Mouse (Mus musculus) c-Kit-positive CD71-negative TER-119-negative erythroid progenitor cells, embryonic 14.5 days (primary cell): ENCODE data around the gene Prss12.

Experiments
- DNase-seq: peaks from one replicate; pipeline ENCODE4 v3.0.0-alpha.2; 2013; ENCODE audit warnings: low read depth

Prss12 gene

DNA sequence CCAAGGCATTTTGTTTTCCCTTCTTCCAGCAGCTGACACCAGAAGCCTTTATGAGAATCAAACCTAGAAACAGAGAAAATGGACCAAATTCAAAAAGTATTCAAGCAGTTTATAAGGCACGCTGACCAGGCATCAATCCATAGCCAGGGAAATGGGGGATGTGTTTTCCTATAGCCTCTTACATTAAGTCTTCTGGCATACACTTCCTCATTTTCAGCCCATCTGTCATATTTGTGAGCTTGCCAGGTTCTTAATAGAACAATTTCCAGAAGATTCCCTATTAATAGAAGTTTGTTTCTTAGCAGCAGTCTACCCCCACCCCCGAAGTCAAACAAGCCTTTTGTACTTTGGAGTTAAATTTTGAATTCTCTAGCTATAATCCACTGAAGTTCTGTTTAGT, 84.4 kb downstream of the Prss12 start:
- no peak for DNase-seq

DNA sequence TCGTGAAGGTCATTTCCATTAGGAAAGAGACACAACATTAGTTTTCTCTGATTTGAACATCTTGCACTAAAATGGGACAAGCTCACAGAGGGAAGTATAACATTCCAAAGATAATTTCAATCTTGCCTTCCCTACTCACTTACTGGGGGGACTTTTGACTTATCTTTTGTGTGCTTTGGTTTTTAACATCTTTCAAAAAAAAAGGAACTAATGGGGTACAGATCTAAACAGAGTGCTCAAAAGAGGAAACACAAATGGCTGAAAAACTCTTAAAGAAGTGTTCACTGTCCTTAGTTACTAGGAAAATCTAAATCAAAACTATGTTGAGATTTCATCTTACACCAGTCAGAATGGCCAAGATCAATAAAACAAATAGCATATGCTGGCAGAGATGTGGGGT, 90.6 kb downstream of the Prss12 start:
- no peak for DNase-seq

DNA sequence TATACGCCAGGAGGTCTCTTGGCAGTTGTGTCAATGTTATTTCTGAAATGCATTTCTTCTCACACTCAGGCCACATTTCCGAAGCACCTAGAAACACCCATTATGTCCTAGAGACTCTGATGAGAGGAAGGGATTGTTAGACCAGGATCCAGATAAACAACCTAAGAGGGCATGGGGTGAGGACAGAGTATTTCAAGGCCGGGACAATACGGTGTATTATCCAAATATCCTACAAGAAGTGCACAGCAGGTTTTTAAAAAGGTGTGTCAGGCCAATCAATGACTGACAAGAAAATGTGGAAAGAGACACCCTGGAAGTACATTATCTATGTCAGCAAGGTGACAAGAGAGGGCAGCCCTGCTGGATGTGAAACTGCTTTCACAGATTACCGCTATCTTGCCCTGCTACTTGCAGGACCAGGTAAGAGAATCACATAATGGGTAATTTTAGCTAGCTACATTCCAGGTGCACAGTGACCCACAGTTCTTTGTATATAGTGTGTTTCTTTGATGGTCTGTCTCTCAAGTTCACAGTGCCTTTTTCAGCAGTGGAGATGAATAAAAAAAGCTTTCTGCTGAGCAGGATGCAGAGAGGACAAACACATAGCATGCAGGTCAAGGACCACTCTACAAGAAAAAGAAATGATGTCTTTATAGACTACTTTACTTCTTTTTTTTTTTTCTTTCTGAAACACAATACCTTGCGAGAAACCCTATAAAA, 97.0 kb downstream of the Prss12 start:
- DNase-seq = no peak

DNA sequence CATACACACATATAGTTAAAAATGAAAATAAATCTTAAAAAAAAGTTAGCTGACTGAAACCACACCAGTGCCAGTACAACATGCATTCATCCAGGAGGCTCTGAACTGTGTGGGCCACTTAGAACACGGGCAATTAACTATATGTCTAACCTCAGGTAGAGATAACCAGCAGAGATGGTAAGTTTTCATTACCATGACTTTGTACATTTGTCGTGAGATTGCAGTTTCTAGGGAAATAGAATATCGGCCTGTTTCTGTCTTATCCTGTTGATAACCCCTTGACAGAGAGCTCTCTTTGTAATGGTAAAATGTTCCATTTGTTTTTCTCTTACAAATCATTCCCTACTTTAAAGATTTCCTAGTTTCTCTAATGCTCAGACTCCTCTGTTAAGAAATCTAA, 103.8 kb downstream of the Prss12 start:
- no peak for DNase-seq

DNA sequence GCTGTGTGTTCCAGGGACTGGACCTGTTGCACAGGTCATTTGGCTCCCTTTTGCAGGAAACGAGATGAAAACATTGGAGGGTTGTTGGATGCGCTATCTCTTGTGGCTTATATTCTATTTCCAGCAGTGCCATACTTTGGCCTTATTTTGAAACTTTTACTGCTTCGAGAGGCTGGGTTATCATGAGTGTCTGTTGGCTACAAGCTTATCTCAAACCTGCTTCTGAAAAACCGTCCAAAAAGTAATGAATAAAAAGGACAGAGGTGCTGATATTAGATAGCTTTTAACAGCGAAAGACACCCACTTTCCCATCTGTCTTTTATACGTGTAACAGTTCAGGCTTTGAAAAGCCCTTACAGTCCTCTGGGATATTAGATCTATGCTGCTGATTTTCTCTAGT, 107.2 kb downstream of the Prss12 start:
- DNase-seq = no peak

DNA sequence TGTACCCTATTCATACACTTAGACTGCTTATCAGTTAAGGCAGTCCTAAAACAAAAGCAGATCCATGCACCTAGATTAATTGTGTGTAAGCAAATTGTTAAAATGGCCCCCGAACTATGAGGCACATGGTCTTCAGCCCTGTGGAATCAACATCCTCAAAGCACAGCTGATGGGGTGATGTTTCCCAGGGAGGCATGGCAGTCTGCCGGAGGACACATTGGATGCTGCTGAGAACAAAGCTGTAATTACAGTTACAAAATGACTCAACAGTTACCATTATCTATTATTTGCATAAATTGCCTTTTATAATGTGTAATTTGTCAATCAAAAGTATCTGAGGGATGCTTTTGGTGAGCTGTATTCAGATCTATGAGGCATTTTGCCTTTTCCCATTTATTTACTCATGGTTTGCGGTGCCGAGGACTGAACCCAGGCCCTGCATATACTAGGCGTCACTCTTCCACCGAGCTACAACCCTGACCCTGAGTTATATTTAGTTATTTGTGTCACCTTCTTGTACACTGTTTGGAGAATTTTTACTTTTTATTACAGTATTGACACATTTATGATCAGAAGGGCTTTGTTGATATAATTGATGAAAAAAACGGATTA, 108.6 kb downstream of the Prss12 start:
- no peak for DNase-seq
